Mouse (Mus musculus) MEL (cell line): Measurements from ENCODE around the gene Epha2. TPM values are rescaled to one million over a fixed set of nuclear protein-coding genes. Genes with fewer than 3 reads are reported as not detected.

Experiments used
- DNase-seq: peaks from one replicate; pipeline ENCODE4 v3.0.0; 2011; ENCODE audit warnings: low read depth, low spot score
- H3K27ac ChIP-seq: 2 replicates; pipeline ENCODE4 v1.5.1; 2012; ENCODE audit warnings: low read depth, mild to moderate bottlenecking, control low read depth, low read length, moderate library complexity; ENCODE audit not compliant: control insufficient read depth
- H3K27me3 ChIP-seq, 2 experiments: fragments of 150-350 bp in 1 of 2; sonication (generic) in 1 of 2; 2 replicates each; pipeline ENCODE4 v1.6.1; 2012; ENCODE audit warnings: low read length in 2 of 2, mild to moderate bottlenecking in 2 of 2, improper control_type of control experiment in 1 of 2, moderate library complexity in 1 of 2; ENCODE audit not compliant: insufficient read depth in 2 of 2, control insufficient read depth in 1 of 2
- H3K36me3 ChIP-seq, 2 experiments: 2 replicates each; pipeline ENCODE4 v1.6.1; 2012 to 2014; ENCODE audit warnings: low read length in 2 of 2, improper control_type of control experiment in 1 of 2, inconsistent platforms in 1 of 2, mild to moderate bottlenecking in 1 of 2; ENCODE audit not compliant: insufficient read depth in 2 of 2, control insufficient read depth in 1 of 2
- H3K4me1 ChIP-seq, 2 experiments: fragments of 150-350 bp in 1 of 2; sonication (generic) in 1 of 2; 2 replicates each; pipeline ENCODE4 v1.6.1; 2012; ENCODE audit warnings: low read length in 2 of 2, improper control_type of control experiment in 1 of 2, mild to moderate bottlenecking in 1 of 2; ENCODE audit not compliant: insufficient read depth in 2 of 2, control insufficient read depth in 1 of 2
- H3K4me3 ChIP-seq, 2 experiments: fragments of 150-350 bp in 1 of 2; sonication (generic) in 1 of 2; 2 replicates each; pipeline ENCODE4 v1.5.1; 2012; ENCODE audit warnings: low read depth in 2 of 2, low read length in 2 of 2, mild to moderate bottlenecking in 2 of 2, moderate library complexity in 2 of 2, control low read depth in 1 of 2, improper control_type of control experiment in 1 of 2; ENCODE audit not compliant: control insufficient read depth in 1 of 2, insufficient read depth in 1 of 2
- H3K79me2 ChIP-seq: 2 replicates; pipeline ENCODE4 v1.6.1; 2012; ENCODE audit warnings: mild to moderate bottlenecking, low read length, moderate library complexity; ENCODE audit not compliant: control insufficient read depth, poor library complexity, insufficient read depth
- H3K9ac ChIP-seq: 2 replicates; pipeline ENCODE4 v1.6.1; 2012; ENCODE audit warnings: low read depth, mild to moderate bottlenecking, control low read depth, low read length, moderate library complexity; ENCODE audit not compliant: control insufficient read depth, poor library complexity, severe bottlenecking
- H3K9me3 ChIP-seq: fragments of 150-350 bp; sonication (generic); replicated peaks from 2 replicates; pipeline ENCODE4 v1.6.1; 2012; ENCODE audit warnings: mild to moderate bottlenecking, low read length, improper control_type of control experiment, moderate library complexity; ENCODE audit not compliant: insufficient read depth
- CHD2 ChIP-seq: IDR thresholded peaks from 2 replicates; pipeline ENCODE4 v1.6.1; 2011; ENCODE audit warnings: low read length, improper control_type of control experiment
- CTCF ChIP-seq, 3 experiments: IDR thresholded peaks in 2 of 3; conservative IDR thresholded peaks in 1 of 3; 2 replicates each; pipeline ENCODE4 v1.5.1; 2011 to 2012; ENCODE audit warnings: low read length in 3 of 3, low read depth in 2 of 3, mild to moderate bottlenecking in 2 of 3, improper control_type of control experiment in 1 of 3, inconsistent platforms in 1 of 3, mixed read lengths in 1 of 3, moderate library complexity in 1 of 3; ENCODE audit not compliant: control insufficient read depth in 1 of 3, insufficient read depth in 1 of 3, poor library complexity in 1 of 3, severe bottlenecking in 1 of 3
- KAT2A ChIP-seq: conservative IDR thresholded peaks from 2 replicates; pipeline ENCODE4 v1.6.1; 2012; ENCODE audit warnings: low read depth, low read length, improper control_type of control experiment, inconsistent platforms
- MAX ChIP-seq: IDR thresholded peaks from 2 replicates; pipeline ENCODE4 v1.6.1; 2011; ENCODE audit warnings: low read length, improper control_type of control experiment
- MXI1 ChIP-seq: IDR thresholded peaks from 2 replicates; pipeline ENCODE4 v1.6.1; 2011; ENCODE audit warnings: mild to moderate bottlenecking, low read depth, low read length, improper control_type of control experiment
- MYB ChIP-seq: IDR thresholded peaks from 2 replicates; pipeline ENCODE4 v1.6.1; 2011; ENCODE audit warnings: mild to moderate bottlenecking, low read depth, low read length, improper control_type of control experiment
- MYC ChIP-seq: IDR thresholded peaks from 2 replicates; pipeline ENCODE4 v1.6.1; 2011; ENCODE audit warnings: low read depth, mild to moderate bottlenecking, low read length, improper control_type of control experiment, moderate library complexity
- POLR2A ChIP-seq, 2 experiments: IDR thresholded peaks; 2 replicates each; pipeline ENCODE4 v1.6.1; 2011 to 2012; ENCODE audit warnings: low read length in 2 of 2, mild to moderate bottlenecking in 2 of 2, control low read depth in 1 of 2, improper control_type of control experiment in 1 of 2, low read depth in 1 of 2, moderate library complexity in 1 of 2; ENCODE audit not compliant: control insufficient read depth in 1 of 2, insufficient read depth in 1 of 2, poor library complexity in 1 of 2
- POLR2AphosphoS5 ChIP-seq: IDR thresholded peaks from 2 replicates; pipeline ENCODE4 v1.6.1; 2012; ENCODE audit warnings: low read depth, borderline replicate concordance, mild to moderate bottlenecking, inconsistent platforms, low read length, moderate library complexity, mixed read lengths
- RAD21 ChIP-seq: IDR thresholded peaks from 2 replicates; pipeline ENCODE4 v1.6.1; 2011; ENCODE audit warnings: mild to moderate bottlenecking, low read depth, low read length, improper control_type of control experiment
- RCOR1 ChIP-seq: IDR thresholded peaks from 2 replicates; pipeline ENCODE4 v1.6.1; 2012; ENCODE audit warnings: low read depth, mild to moderate bottlenecking, inconsistent platforms, low read length, improper control_type of control experiment
- SIN3A ChIP-seq: IDR thresholded peaks from 2 replicates; pipeline ENCODE4 v1.6.1; 2012; ENCODE audit warnings: low read length, improper control_type of control experiment, inconsistent platforms
- SMC3 ChIP-seq: IDR thresholded peaks from 2 replicates; pipeline ENCODE4 v1.6.1; 2011; ENCODE audit warnings: low read depth, low read length, improper control_type of control experiment
- TAL1 ChIP-seq: IDR thresholded peaks from 2 replicates; pipeline ENCODE4 v1.6.1; 2012; ENCODE audit warnings: mild to moderate bottlenecking, inconsistent platforms, low read length, moderate library complexity, mixed read lengths
- UBTF ChIP-seq: IDR thresholded peaks from 2 replicates; pipeline ENCODE4 v1.6.1; 2012; ENCODE audit warnings: low read depth, mild to moderate bottlenecking, inconsistent platforms, low read length, improper control_type of control experiment, moderate library complexity, borderline replicate concordance; ENCODE audit not compliant: insufficient read depth
- USF2 ChIP-seq, 2 experiments: IDR thresholded peaks; 2 replicates each; pipeline ENCODE4 v1.6.1; 2011 to 2012; ENCODE audit warnings: improper control_type of control experiment in 2 of 2, low read length in 2 of 2, borderline replicate concordance in 1 of 2, inconsistent platforms in 1 of 2, low read depth in 1 of 2, mild to moderate bottlenecking in 1 of 2; ENCODE audit not compliant: insufficient read depth in 1 of 2
- ZKSCAN1 ChIP-seq: IDR thresholded peaks from 2 replicates; pipeline ENCODE4 v1.6.1; 2012; ENCODE audit warnings: low read depth, mild to moderate bottlenecking, inconsistent platforms, low read length, improper control_type of control experiment, moderate library complexity
- ZMIZ1 ChIP-seq: IDR thresholded peaks from 2 replicates; pipeline ENCODE4 v1.6.1; 2012; ENCODE audit warnings: low read depth, mild to moderate bottlenecking, inconsistent platforms, low read length, improper control_type of control experiment, moderate library complexity
- polyA plus RNA-seq, 2 experiments: library from polyadenylated mRNA; stranded (reverse) in 1 of 2; unstranded in 1 of 2; fragments of >175 nt in 1 of 2; fragments of >200 nt in 1 of 2; gene quantifications; 2 replicates each; pipeline versions ENCODE4 v1.2.1 to v1.2.4; 2012; ENCODE audit warnings: low replicate concordance in 2 of 2, low read depth in 1 of 2; ENCODE audit not compliant: insufficient read length in 2 of 2, insufficient read depth in 1 of 2, missing spikeins in 1 of 2
- total RNA-seq: library from RNA; depleted of rRNA; stranded (reverse); fragments of 300-350 nt; gene quantifications from 2 replicates; pipeline ENCODE4 v1.2.3, GENCODE M21; 2012; rRNA removed

Gene Epha2
- total RNA-seq, result 2.3 and 2.5 TPM in 2 replicates
- polyA plus RNA-seq, result 1 to 10 TPM in 1 of 2 experiments, not detected in 1; 5.9 TPM

- H3K9ac ChIP-seq, result no peak within 1 kb of the TSS
- no peaks in the 10 kb centered on the region for H3K4me1 ChIP-seq
- no peak for DNase-seq
- peaks cover 0 to 2% of the 10 kb centered on the region in 2 experiments; a peak in 1 of 4 replicates for H3K27me3 ChIP-seq
- no peak within 1 kb of the TSS for H3K4me3 ChIP-seq
- no peaks in the 10 kb centered on the region for H3K36me3 ChIP-seq
- TF ChIP-seq POLR2A (IDR thresholded peaks at IDR 0.05; ENCODE audit: control insufficient read depth in 1 of 2, insufficient read depth in 1 of 2, low read depth in 1 of 2, low read length in 2 of 2, poor library complexity in 1 of 2), result 0 out of 4 replicates have a peak, but pooled peaks of 1 of the 2 experiments have one; percentile 39
- TF ChIP-seq MYC, result no peak
- no peak for TF ChIP-seq CHD2
- H3K9me3 ChIP-seq, result no peaks in the 10 kb centered on the region
- no peaks in the 10 kb centered on the region for H3K79me2 ChIP-seq
- H3K27ac ChIP-seq, result no peak within 1 kb of the TSS
Measured at GRCm38 (mm10) chr4:141301116-141301553, at the start of gene Epha2. Epha2 (plus strand) TSS chr4:141301240.

GRCm38 (mm10) chr4:141252641-141253040 lies 48.4 kb upstream of the Epha2 start:
- peak; percentile 35 for DNase-seq

GRCm38 (mm10) chr4:141254234-141254633 lies 46.8 kb upstream of the Epha2 start:
- no peak for DNase-seq
- Histone ChIP-seq H3K4me1 (no peaks in the 10 kb centered on the region), H3K4me3 (no peak overlapping the region), H3K27me3 (no peaks in the 10 kb centered on the region; a peak in 1 of 4 replicates), H3K27ac (no peak overlapping the region), H3K36me3 (no peaks in the 10 kb centered on the region; a peak in 1 of 4 replicates), H3K9ac (no peak overlapping the region), H3K79me2 (no peaks in the 10 kb centered on the region), H3K9me3 (no peaks in the 10 kb centered on the region)
- TF ChIP-seq RCOR1, result no peak
- no peak for TF ChIP-seq POLR2AphosphoS5
- TF ChIP-seq RAD21, result no peak
- TF ChIP-seq UBTF, result no peak
- no peak for TF ChIP-seq SIN3A
- TF ChIP-seq MXI1, result no peak
- TF ChIP-seq MYB, result no peak
- TF ChIP-seq ZMIZ1, result no peak
- no peak for TF ChIP-seq KAT2A
- TF ChIP-seq USF2 (IDR thresholded peaks at IDR 0.05; ENCODE audit: borderline replicate concordance in 1 of 2, insufficient read depth in 1 of 2, low read depth in 1 of 2, low read length in 2 of 2), result no peak
- TF ChIP-seq MAX, result no peak
- no peak for TF ChIP-seq SMC3
- TF ChIP-seq ZKSCAN1, result no peak

More at GRCm38 (mm10) chr4:141252641-141253040, 48.4 kb upstream of the Epha2 start:
- TF ChIP-seq CTCF (IDR thresholded peaks at IDR 0.05 in 2 of 3, conservative IDR thresholded peaks at IDR 0.05 in 1 of 3; ENCODE audit: control insufficient read depth in 1 of 3, insufficient read depth in 1 of 3, low read depth in 2 of 3, low read length in 3 of 3, poor library complexity in 1 of 3, severe bottlenecking in 1 of 3), result peak; percentile 4 to 41 (median 14); a peak in 2 of 6 replicates
- peak; percentile 21; the same call in 1 of the 2 replicates for TF ChIP-seq SMC3
- no peak for TF ChIP-seq TAL1
- no peak for TF ChIP-seq POLR2AphosphoS5
- TF ChIP-seq, all 39 proteins: peak for 2
- H3K79me2 ChIP-seq, result no peaks in the 10 kb centered on the region
- H3K27me3 ChIP-seq, result no peaks in the 10 kb centered on the region; a peak in 1 of 4 replicates
- H3K9me3 ChIP-seq, result no peaks in the 10 kb centered on the region
- no peak overlapping the region for H3K4me3 ChIP-seq
- no peaks in the 10 kb centered on the region for H3K4me1 ChIP-seq
- no peak overlapping the region for H3K27ac ChIP-seq
- H3K9ac ChIP-seq, result no peak overlapping the region
- no peaks in the 10 kb centered on the region for H3K36me3 ChIP-seq
